Mouse (Mus musculus): ENCODE measurements around the gene Nudt9. TPM values are rescaled to one million over a fixed set of nuclear protein-coding genes. Genes with fewer than 3 reads are reported as not detected.

The Nudt9 gene
- total RNA-seq, 2 experiments from 2014 or later = 38.9 to 39.9 TPM

DNA sequence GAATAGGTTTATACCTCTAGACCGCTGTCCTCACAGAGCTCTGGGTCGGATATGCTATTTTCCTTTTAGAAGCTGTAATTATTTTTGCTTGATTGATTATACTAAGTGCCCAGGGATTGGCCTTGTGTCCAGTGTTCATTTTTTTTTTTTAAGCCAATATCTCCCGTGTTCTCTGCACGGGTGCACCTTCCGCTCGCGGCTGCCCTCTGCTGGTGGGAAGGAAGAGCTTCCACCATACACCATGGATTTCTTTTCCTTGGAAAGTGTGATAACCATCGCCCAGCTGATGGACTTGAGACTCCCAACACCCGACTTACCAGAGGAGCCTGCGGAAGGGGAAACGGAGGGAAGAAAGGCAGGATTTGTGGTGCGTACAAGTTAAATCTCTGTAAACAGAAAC, 28.3 kb downstream of the Nudt9 start:
- DNase-seq (ENCODE audit: low spot score in 2 of 2) = peak in 1 of 2 experiments; percentile 59

DNA sequence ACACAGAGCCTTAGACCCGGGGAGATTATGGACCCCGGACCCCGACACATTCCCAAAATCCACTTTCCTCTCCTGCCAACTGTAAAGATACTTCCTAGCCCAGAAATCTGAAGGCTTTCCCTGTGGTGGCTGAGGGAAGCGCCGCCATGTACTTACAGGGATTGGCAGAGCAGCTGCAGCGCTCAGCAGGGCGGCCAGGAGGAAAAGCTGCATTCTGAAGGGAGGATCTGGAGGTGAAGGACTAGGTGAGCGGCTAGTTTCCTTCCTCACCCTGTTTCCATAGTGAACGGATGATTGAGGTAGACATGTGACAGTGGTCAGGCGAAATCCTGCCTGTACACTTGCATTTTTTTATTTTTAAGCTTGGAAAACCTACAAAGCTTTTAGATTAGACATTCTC, 30.3 kb downstream of the Nudt9 start:
- no peak for DNase-seq (ENCODE audit: low spot score in 2 of 2)

DNA sequence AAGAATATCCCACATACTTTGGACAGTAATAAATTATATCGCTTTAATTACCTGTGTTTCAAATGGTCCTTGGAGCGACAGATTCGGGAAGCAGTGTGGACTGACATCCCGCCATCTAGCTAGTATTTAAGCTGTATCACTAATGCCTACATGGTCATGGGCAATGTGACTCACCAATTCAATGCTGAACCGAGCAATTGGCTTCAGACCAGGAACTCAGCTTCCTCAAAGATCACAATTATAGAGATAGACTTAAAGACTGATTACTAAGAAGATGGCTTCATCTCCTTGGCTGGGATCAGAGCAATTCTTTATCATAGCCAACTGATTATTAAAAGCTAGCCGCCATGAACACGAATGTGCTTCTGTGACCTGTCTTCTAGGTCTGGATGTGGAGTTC, 31.4 kb downstream of the Nudt9 start, which contains the start of gene Gm17660:
Gene Gm17660 (minus strand): TSS at position 101 of the 400 bp plus-strand sequence.
- DNase-seq (ENCODE audit: low spot score in 2 of 2) = no peak

DNA sequence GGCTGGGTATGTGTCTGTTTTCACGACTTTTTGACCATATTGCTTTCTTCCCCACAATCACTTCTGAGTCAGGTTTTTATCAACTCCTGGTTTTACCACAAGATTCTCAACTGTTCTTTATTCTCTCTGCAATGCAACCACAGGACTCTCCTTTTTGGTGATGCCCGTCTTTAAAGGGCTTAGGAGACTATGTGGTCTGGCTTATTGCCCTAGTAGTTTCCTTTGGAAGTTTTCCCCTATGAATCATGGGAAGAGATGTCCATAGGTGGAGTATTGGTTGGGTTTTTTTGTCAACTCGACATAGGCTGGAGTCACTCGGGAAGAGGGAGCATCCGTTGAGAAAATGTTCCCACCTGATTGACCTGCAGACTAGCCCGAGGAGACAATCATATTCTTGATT, 34.6 kb downstream of the Nudt9 start:
- DNase-seq (ENCODE audit: low spot score in 2 of 2) = no peak

- DNase-seq (ENCODE audit: low spot score in 2 of 2) = no peak
Measured at GRCm38 (mm10) chr5:104085366-104085765, 39.3 kb downstream of the Nudt9 start.

DNA sequence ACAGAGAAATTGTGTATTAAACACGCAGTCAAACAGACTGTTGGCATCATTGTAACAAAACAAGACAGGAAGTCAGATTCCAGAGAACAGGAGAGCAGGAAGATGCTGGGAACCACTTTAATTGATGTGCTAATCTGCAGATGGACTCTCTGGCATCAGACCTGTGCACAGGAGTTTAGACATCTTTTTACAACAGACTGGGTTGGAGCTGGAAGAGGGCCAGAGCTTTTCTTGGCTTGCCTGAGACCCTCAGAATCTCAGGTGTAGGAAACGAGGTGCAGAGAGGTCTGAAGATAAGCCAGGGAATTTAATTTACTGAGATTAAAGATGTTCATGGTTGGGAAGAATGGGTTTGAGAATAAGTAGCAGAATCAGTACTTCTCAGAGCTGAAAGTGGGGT, 43.6 kb downstream of the Nudt9 start:
- DNase-seq (ENCODE audit: low spot score in 2 of 2) = no peak

DNA sequence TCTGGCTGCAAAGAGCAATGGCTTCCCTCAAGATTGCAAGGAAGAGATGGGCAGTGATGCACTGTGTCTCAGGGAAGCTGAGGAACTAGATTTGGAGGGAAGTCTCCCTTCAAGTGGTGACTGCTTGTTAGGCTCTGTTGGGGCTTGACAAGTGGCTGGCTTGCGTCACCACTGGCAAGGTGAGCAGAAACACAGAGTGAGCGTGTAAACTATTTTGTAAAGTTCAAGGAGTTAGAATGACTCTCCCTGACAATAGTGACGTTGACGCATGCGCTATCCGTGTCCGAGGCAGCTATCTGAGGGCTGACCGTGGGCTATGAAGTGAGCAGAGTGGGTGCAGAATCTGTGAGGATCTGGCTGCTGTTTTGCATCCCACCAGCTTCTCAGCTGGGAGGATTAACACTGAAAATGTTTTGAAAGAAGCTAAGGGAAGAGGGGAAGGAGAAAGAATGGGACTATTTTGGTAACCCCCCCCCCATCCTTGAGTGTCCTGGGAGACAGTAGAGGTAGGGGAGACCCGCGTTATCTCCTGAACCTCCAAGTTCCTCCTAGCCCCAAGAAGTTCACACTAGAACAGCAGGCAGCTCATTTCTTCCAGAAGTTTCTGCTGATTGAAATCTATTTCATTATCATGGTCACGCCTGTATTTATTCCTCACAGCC, 49.4 kb downstream of the Nudt9 start:
- DNase-seq (ENCODE audit: low spot score in 2 of 2) = no peak

DNA sequence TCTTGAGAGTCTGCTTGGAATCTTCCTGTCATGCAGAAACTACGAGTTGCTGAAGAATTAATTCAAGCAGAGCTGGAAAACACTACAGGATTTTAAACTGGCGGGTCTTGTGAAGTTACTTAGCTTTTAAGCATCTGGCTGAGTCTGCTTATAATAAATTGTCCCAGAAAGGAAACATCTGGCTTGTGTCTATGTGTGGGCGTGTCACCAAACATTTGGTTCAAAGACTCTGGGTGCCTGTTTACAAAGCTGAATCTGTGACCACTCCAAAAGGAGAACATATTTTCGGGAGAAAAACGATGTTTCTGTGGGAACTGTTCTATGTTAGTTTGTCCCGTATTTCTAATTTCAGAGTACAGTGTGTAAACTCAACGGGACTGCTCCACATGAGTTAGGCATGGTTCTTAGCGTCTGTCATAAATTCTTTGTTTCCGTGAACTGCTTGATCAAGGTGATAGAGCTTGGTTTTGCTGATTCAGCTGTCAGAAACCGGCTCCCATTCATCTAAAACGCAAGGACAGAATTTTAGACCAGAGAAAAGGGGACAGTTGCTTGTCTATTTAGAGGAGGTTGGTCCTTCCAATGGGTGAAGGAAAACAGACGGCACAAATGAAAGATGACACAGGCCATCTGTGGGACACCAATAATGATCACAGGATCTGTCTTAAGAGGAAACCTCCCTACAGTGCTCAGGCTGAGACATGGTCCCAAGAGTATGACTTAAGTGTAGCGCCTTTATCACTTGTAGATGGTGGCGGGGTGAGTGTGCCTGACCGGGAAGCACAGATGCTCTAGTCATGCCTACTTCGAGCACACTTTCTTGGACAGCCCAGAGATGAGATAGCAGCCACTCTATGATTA, 50.2 kb downstream of the Nudt9 start:
- no peak for DNase-seq (ENCODE audit: low spot score in 2 of 2)

- DNase-seq (ENCODE audit: low spot score in 2 of 2) = no peak
Measured at GRCm38 (mm10) chr5:104101678-104102531, 55.8 kb downstream of the Nudt9 start.

DNA sequence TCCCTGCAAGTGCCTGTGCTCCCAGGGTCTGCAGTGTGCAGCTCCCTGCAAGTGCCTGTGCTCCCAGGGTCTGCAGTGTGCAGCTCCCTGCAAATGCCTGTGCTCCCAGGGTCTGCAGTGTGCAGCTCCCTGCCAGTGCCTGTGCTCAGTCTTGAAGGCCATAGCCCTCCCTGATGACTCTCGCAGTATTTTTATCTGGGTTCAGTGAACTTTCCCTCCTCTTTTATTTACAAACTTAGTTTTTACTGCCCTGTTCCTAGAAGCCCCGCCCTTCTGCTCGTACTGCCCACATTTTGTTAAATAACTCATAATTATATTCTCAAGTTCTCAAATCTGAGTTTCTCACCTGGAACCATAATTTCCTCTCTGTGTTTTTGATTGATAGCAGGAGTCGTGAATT, 57.1 kb downstream of the Nudt9 start:
- DNase-seq (ENCODE audit: low spot score in 2 of 2) = no peak

DNA sequence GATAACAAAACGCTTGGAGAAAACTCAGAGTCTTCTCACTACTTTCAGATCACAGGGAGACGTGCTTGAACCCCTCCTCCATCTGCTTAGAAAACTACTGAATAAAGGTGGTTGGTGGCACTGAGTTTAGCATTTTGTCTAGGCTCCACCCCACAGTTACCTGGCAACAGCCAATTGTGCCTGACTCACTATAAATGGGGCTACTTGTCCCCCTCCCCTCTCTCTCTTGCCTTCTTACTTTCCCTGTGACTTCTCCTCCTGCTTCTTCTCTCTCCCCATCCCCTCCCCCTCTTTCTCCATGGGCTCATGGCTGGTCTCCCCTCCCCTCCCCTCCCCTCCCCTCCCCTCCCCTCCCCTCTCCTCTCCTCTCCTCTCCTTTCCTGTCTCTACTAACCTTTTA, 58.0 kb downstream of the Nudt9 start:
- DNase-seq (ENCODE audit: low spot score in 2 of 2) = no peak

DNA sequence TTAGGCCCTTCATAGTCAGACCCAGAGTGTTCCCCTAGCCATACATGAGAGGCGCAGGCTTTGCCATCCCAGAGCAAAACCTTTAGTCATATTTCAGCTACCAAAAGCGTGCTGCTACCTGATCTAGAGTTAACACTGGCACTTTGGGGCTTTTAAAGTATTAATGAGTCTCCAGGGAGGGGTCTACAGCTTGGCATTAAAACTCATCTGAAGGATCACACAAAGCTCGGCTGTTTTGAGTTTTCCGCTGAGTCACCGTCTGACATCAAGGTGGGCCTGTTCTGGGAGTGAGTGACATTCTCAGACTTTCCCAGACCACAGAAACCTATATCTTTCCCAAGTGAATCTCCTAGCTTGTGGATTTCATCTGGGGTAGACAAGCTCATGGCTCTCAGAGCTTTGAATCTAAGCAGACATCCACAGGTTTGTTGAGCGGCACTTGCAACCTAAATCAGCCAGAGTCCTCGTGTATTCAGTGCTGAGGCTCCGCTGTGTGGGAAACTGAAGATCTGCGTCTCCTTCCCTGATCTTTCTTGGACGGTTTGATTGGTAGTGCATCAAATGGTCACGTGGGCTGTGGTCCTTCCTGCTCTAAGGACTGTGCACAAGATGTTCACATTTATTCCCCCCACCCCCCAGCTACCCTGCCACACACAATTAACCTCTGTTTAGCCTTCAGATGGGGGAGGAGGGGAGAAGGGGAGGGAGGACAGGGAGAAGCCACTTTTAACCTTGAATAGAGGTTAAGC, 62.2 kb downstream of the Nudt9 start:
- DNase-seq (ENCODE audit: low spot score in 2 of 2) = no peak

GRCm38 (mm10) chr5:104108879-104109369, 62.8 kb downstream of the Nudt9 start:
- no peak for DNase-seq (ENCODE audit: low spot score in 2 of 2)

GRCm38 (mm10) chr5:104109516-104109915, 63.4 kb downstream of the Nudt9 start:
- DNase-seq (ENCODE audit: low spot score in 2 of 2) = no peak

DNA sequence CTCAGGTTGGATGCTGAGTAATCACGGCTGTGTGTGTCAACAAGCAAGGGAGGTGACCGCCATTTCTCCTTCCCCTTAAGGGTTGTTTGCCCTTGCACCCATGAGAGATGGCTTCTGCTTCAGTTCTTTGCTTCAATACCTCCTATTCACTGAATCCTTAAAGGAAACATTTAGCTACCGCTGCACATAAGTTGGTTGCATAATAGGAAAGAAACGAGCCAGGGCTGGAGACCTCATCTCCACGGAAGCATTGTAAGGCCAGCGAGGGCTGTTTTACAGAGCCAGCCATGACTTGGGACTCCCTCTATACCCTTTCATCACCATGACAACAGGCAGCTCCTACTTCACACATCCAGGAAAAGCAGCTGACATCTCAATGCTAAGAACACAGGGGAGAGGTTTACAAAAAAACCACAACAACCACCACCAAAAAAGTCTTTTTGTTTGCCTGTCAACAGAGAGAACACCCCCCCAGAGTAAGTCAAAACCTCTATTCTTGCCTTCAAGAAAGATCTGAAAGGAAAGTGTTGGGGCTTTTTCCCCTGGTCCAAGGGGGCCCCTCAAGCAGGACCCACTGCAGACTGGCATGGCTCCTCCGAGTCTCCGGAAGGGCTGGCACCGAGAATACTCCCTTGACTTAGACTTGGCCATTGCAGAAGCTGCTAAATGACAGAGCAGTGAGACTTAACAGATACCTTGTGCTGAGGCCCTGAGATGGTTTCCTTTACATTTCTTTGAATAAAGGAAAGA, 64.2 kb downstream of the Nudt9 start:
- no peak for DNase-seq (ENCODE audit: low spot score in 2 of 2)

GRCm38 (mm10) chr5:104112016-104112415, 65.9 kb downstream of the Nudt9 start:
- peak in 1 of 2 experiments; percentile 16 for DNase-seq (ENCODE audit: low spot score in 2 of 2)

DNA sequence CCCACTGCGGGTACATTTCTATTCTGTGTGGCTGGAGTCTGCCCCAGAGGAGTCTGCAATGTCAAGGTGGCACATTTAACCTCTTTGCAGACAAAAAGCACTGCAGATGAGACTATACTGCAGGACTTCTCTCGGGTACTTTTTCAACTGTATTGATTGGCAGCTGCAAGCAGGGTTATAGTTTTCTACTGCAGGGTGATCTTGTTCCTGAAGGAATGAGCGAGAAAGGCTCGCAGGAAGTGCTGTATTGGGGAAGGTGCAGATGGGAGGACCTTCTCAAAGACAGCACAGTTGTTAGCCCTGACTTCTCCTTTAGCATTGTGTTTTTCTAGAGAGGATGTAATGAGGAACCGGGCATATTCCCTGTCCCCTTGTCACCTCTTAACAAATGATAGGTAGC, 66.4 kb downstream of the Nudt9 start:
- no peak for DNase-seq (ENCODE audit: low spot score in 2 of 2)

DNA sequence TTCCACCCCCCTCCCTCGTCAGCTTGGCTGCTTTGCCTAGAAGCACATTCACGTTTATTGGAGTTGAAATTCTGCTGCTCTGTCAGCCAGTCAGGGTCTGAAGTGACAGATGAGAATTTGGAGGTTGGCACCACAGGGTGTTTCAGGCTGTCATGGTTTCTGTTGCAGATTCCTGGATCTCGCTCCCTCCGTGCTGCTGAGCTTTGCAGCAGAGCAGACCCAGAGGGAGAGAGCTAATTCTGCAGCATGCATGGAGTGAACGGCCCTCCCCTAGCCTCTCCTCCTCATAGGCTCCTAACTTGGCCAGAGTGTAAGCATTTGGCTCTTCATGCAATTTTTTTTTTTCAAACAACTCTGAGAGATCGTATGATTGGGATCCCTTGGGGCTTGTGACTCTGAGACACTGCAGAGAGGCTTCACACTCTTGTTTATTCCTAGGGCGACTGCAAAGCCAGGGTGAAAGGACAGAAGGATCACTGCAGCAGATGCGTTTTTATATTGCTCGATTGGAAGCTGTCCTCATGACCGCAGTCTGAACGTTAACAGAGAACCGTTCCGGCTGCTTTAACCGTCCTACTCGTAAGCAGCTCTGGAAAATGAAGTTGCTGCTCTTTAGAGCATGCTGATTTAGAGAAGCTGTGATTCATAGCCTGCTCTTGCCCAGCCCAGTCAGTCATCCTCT, 67.5 kb downstream of the Nudt9 start, which contains the start of gene Sparcl1:
Gene Sparcl1 (minus strand): TSS at position 243 of the 682 bp plus-strand sequence.
- DNase-seq (ENCODE audit: low spot score in 2 of 2) = peak in 1 of 2 experiments; percentile 51

All from gastrocnemius, postnatal 4 days (tissue).